Mouse (Mus musculus) A20 (cell line): ENCODE results near the gene A330070K13Rik.

ENCODE experiments used
- DNase-seq: peaks from one replicate; pipeline ENCODE4 v3.0.0-alpha.2; 2011; ENCODE audit warnings: low read depth, low spot score

A330070K13Rik gene

GRCm38 (mm10) chr5:130384222-130384912 lies at the start of gene A330070K13Rik:
Gene A330070K13Rik (minus strand): TSS chr5:130384631.
- DNase-seq: no peak

DNA sequence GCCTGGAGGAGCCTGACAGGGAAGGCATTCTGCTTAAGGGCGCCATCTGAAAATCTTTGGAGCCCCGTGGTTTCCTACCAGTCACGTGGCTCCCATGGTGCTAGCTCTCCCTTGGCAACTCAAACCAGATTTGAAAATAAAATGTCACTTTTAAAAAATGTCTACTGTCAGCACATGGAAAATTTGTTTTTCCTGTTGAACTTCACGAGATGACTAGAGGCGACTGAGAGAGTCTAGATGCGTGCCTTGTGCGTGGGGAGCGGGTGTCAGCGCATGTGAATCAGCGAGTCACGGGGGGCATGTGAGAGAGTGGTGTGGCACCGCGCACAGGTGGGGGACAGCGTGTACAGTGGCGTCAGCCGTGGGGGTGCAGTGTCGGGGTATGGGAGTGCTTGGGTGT lies 27.1 kb upstream of the A330070K13Rik start:
- no peak for DNase-seq

- no peak for DNase-seq
These were observed 25.3 kb upstream of the A330070K13Rik start for GRCm38 (mm10) chr5:130409706-130410105.

DNA sequence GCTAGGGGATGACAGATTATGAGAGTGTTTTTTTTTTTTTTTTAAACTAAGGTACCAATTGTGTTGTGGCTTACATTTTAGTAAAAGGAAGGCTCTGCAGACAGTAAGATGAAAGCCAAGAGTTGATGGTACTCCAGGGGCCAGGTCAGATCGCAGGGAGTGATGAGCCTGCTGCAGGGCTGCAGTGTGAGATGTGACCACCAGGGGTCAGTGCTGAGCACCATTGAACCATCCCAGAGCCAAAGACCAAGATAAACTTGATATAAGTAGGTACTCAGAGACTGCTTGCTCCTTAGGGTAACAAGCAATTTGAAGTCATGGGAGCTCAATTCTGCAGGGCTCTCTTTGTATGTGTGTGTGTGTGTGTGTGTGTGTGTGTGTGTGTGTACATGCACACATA lies 20.8 kb upstream of the A330070K13Rik start:
- peak; percentile 36 for DNase-seq

- no peak for DNase-seq
These were observed 15.9 kb upstream of the A330070K13Rik start for GRCm38 (mm10) chr5:130400136-130400917.

DNA sequence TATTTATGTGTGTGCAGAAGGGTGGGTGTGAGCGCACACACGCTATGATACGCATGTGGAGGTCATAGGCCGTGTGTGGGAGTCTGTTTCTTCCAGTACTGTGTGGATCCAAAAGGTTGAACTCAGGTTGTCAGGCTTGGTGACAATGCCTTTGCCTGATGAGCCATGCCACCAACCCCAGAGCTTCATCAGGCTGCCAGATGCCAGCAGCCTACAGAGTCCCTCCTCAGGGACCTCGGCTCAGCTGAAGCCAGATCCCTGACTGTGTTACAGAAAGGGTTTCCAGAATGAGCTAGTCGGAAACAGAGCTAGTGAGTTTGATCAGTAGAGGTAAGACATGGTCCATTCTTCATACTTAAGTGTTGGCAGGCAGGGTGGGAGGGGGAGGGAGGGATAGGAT lies 10.7 kb upstream of the A330070K13Rik start:
- DNase-seq: no peak

- DNase-seq: no peak
These were observed 10.0 kb upstream of the A330070K13Rik start for GRCm38 (mm10) chr5:130394386-130394785.

DNA sequence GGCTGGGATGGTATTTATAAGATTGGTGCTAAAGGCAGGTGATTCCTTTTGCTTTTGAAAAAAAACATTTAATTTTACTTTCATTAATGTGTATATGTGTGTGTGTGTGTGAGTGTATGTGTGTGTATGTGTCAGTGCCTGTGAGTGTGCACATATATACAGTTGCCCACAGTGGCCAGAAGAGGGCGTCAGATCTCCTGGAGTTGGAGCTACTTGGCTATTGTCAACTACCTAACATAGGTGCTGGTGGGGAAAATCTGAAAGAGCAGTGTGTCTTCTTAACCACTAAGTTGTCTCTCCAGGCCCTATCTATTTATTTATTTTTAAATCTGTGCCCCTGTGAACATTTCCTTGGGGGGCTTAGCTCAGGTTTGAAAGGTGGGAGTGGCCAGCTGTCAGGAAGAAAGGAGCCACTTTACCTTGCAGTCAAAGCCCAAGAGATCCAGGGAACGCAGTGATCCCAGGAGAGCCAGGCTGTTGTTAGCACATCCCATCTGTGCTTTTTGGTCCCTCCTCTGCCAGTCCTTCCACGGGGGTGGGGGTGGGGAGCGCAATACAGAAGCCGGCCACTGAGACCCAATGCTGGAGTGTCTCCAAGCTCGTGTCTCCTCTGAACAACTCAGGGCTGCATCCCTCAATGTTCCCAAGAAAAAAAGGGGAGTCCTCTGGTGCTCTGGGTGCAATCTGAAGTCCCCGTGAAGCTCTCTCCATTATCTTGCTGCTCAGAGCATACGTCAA lies 9.4 kb upstream of the A330070K13Rik start:
- DNase-seq: no peak

- DNase-seq: no peak
These were observed 2.0 kb upstream of the A330070K13Rik start for GRCm38 (mm10) chr5:130386418-130386817.

DNA sequence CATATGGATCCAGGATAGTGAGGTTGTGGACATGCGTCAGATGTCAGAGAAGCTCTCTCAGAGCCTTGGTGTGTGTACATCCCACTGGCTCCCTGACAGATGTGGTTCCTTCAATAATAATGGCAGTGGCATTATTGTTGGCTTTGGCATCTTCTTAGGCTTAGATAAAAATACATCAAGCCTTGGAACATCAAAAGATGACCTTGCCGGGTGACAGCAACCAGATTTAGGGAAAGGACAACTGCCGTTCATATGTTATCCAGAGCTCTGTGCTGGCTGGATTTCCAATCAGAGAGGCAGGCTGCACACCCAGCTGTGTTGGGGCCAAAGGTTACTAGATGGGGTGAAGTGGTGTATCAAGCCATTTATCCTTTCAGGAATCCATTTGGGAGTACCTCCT lies 9.0 kb downstream of the A330070K13Rik start:
- no peak for DNase-seq

DNA sequence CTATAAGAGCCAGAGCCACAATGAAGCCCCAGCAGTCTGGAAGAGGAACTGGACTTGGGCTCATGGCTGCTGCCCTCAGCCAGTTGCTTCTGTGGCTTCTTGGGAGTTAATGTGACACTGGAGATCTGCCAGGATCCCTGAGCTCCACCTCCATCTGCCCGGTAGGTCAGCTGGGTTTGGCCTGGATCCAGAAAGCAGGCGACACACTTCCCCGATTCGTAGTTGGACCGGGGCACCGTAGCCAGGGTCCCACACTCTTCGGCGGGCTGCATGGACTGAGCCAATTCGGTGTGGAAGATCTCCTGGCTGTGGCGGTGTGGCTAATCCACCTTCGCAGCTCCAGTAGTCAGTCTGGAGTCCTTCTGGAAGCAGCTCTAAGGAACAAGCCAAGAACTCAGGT lies 15.2 kb downstream of the A330070K13Rik start, which contains the start of gene Caln1:
Gene Caln1 (plus strand): TSS at position 219 of the 400 bp plus-strand sequence.
- no peak for DNase-seq

DNA sequence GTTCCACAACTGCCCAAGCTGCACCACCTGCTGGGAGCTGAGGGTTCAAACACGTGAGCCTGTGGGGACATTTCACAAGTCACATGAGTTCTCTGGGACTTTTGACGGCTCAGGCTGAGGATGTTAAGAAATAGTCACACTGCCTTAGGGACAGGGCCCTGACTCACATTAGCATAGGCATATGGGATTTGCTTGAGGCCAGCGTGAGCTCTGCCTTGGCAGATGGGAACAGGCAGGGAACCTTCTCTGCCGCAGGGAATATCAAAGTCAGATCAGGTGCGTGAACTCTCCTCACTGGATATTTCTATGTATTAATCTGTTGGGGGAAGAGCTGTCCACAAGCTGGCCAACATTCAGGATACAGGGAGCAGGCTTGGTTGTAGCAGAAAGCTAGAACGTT lies 16.2 kb downstream of the A330070K13Rik start:
- no peak for DNase-seq

DNA sequence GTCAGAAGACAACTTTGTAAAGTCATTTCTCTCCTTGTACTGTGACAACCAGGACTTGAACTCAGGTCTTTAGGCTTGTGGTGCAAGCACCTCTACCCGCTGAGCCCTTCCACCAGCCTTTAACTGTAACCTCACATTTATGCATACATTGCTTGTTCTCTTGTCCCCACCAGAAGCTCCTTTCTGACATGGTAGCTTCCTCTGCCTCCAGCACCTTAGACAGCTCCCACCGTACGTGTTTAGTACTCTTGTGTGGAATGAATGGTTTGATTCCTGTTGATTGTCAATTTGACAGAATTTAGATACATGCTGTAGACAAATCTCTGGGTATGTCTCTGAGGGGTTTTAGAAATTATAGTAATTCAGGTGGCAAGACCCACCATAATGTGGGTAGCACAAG lies 20.7 kb downstream of the A330070K13Rik start:
- no peak for DNase-seq

DNA sequence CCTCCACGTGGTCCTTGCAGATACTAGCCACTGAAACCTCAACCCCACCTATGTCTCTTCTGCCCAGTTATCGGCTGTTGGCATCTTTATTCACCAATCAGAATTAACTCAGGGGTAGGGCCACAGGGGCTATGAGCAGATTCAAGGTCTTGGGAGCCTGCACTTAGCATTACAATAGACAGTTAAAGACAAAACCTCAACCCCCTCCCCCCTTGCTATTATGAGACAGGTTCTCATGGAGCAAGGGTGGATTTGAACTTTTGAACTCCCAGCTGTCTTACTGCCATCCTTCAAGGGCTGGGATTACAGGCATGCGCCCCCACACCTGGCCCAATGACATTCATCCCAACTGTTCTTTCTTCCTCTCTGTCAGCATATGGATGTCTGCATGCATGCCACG lies 21.3 kb downstream of the A330070K13Rik start:
- no peak for DNase-seq

DNA sequence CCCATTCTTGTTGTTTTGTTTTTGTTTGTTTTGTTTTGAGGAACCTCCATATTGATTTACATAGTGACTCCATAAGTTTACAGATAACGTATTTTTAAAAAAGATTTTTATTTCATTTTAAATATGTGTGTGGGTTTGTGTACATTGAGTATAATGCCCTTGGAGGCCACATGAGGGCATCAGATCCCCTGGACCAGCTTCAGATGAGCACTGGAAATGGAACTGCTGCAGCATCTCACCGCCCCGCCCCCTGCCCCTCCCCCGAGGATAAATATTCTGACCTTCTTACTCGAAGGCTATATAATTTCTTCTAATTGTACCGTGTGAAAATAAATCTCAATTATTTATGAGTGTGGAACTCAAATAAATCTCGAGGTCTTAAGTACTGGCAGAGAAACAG lies 29.2 kb downstream of the A330070K13Rik start:
- peak; percentile 8 for DNase-seq

DNA sequence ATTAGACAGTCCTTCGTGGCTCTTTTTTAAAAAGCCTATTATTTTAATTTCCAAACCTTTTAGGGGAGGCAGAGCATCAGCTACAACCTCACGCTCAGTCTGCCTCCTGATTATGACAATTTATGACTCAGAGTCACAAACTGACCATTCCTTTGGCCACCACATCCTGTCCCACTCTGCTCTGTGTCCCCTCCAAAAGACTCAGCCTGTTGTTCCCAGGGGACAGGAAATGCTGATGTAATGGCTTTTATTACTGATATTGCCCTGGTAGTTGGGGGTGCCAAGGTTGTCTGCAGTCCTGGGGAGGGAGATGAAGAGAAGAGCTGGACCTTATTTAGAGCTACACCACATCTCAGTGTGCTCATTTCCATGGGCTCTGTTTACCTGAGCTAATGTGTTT lies 38.6 kb downstream of the A330070K13Rik start:
- no peak for DNase-seq

- DNase-seq: no peak
These were observed 39.4 kb downstream of the A330070K13Rik start for GRCm38 (mm10) chr5:130344999-130345398.

GRCm38 (mm10) chr5:130340656-130341055 lies 43.8 kb downstream of the A330070K13Rik start:
- DNase-seq: no peak

GRCm38 (mm10) chr5:130335462-130335861 lies 49.0 kb downstream of the A330070K13Rik start:
- no peak for DNase-seq

DNA sequence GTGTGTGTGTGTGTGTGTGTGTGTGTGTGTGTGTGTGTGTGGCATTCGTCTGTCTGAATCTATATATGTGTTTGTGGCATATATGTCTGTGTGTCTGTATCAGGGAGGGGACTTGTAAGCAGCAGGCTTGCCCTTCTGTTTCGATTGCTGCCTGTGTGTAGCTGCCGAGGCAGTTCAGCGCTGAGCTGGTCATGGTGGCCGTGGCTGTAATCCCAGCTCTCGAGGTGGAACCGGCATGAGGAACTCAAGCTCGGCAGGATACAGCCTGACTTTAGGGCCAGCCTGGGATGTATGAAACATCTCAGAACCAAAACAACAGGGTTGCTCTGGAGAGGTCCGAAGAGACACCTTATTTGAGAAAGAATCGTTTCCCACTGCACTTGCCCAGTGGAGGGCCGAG lies 50.5 kb downstream of the A330070K13Rik start:
- no peak for DNase-seq

GRCm38 (mm10) chr5:130333566-130333965 lies 50.9 kb downstream of the A330070K13Rik start:
- no peak for DNase-seq

DNA sequence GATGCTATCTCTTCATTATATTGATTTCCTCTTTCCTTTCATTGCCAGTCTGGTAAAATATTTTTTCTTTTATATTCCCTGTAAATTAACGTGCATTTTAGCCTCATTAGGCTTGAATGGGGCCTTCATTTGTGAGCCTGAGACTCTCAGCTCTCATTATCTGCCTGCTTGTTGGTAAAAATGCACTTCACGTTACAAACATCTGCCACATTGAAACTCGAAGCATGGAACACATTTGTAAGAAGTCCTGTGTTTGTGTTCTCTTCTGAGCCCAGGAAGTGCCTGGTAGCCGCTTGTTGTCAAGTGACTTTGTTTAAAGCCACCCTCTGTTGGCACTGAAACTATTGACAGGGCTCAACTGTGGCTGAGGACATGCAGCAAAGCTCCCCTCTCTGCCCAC lies 53.2 kb downstream of the A330070K13Rik start:
- no peak for DNase-seq
